Mouse (Mus musculus): ENCODE data around the gene Slc47a2. TPM values are rescaled to one million over a fixed set of nuclear protein-coding genes. Genes with fewer than 3 reads are reported as not detected.

The Slc47a2 gene
- polyA plus RNA-seq, 1 experiment = not detected

DNA sequence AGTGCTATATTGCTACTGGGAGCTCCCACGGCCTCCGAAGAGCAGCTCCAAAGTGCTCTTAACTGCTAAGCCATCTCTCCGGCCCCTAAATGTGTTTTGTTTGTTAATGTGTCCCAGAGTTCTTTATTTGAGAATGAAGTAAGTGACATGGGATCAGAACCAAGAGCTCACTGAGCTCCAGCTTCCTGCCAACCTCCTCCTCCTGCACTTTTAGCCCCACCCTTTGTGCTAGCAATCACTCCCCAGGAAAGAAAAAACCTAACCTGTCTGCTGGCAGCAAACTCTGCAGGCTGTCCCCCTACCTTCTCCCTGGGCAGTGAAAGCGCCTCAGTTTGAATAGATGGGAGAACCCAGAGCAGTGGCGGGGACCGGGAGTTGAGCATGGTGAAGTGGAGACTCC lies 13.5 kb upstream of the Slc47a2 start:
- H3K4me3 ChIP-seq (ENCODE audit: insufficient read depth, low read depth, low read length) = no peak overlapping the region
- H3K27ac ChIP-seq (replicated peaks; ENCODE audit: low read depth, low read length) = no peak overlapping the region
- no peaks in the 10 kb centered on the region for H3K4me1 ChIP-seq (ENCODE audit: control insufficient read depth, insufficient read depth, insufficient read length, low read length)

DNA sequence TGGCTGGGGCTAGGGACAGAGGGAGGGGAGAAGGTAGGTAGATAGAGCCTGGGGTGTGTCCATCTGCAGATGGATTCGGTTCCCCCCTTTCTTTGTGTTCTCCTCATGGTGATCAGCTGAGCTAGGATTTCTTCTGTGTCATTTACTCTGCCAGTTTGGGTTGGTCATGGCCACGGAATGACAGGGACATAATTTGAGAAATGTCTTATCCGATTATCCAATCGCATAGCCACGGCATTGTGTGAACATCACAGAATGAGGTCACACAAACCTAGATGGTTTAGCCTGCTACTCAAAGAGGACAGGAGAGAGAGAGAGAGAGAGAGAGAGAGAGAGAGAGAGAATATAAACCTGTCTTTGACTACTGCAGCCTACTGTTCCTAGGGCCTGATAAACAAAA lies 12.7 kb upstream of the Slc47a2 start:
- H3K4me1 ChIP-seq (ENCODE audit: control insufficient read depth, insufficient read depth, insufficient read length, low read length) = no peaks in the 10 kb centered on the region
- H3K4me3 ChIP-seq (ENCODE audit: insufficient read depth, low read depth, low read length) = no peak overlapping the region
- H3K27ac ChIP-seq (replicated peaks; ENCODE audit: low read depth, low read length) = no peak overlapping the region

DNA sequence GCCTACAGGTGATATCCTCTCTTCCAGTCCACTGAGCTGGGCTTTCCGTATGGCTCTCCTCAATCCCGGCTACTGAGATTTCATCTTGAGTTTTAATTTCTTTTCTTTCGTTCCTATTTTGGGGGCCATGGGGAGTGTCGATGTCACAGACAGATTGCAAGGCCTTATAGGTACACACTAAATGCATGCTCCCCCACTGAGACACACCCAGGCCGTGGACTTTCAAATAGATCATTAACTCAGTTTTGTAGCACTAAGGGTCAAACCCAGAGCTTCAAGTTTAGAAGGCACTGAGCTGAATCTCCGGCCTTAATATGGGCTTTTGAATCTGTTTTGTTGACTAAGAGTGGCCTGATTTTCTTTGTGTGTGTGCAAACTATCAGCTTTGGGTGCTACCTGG lies 11.7 kb upstream of the Slc47a2 start:
- Histone ChIP-seq H3K4me3 (ENCODE audit: insufficient read depth, low read depth, low read length) (no peak overlapping the region), H3K4me1 (ENCODE audit: control insufficient read depth, insufficient read depth, insufficient read length, low read length) (no peaks in the 10 kb centered on the region), H3K27ac (replicated peaks; ENCODE audit: low read depth, low read length) (no peak overlapping the region)

DNA sequence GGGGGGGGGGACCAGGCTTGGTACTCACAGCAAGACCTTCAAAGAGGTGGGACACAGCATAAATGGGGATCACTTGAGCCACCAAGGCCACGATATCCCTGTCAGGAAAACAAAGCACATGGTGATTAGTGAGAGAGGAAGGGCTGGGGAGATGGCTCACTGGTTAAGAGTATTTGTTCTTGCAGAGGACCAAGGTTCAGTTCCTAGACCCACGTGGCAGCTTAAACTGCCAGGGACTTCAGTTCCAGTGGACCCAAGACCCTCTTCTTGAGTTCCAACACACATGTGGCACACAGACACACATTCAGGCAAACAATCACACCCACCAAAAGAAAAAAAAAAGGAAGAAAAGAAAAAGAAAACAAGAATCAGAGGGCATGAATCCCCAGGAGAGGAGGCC lies 10.4 kb upstream of the Slc47a2 start:
- Histone ChIP-seq H3K4me1 (ENCODE audit: control insufficient read depth, insufficient read depth, insufficient read length, low read length) (no peaks in the 10 kb centered on the region), H3K27ac (replicated peaks; ENCODE audit: low read depth, low read length) (no peak overlapping the region), H3K4me3 (ENCODE audit: insufficient read depth, low read depth, low read length) (no peak overlapping the region)

DNA sequence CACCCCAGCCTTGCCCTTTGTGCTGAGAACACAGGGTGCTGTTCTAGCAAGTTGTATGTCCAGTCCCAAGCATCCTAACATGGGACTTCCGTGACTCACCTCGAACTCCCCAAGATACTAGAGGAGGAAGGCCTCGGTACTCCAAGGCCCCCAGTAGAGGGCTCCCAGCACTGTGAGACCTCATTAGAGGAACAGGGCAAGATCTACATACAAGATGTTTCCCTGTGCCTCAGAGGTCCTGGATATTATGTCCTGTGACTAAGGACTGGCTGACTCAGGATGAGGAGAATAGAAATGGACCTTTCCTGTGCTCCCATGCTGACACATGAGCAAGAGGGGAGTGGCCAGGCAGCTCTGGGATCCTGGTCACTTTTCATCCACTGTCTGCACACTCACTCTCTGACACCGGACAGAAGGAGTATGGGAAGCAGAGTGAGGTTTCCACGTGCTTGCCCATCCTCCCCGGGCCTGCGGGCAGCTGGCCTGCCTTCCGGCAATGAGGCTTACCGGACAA lies 9.5 kb upstream of the Slc47a2 start:
- no peak overlapping the region for H3K4me3 ChIP-seq (ENCODE audit: insufficient read depth, low read depth, low read length)
- no peak overlapping the region for H3K27ac ChIP-seq (replicated peaks; ENCODE audit: low read depth, low read length)
- no peaks in the 10 kb centered on the region for H3K4me1 ChIP-seq (ENCODE audit: control insufficient read depth, insufficient read depth, insufficient read length, low read length)

DNA sequence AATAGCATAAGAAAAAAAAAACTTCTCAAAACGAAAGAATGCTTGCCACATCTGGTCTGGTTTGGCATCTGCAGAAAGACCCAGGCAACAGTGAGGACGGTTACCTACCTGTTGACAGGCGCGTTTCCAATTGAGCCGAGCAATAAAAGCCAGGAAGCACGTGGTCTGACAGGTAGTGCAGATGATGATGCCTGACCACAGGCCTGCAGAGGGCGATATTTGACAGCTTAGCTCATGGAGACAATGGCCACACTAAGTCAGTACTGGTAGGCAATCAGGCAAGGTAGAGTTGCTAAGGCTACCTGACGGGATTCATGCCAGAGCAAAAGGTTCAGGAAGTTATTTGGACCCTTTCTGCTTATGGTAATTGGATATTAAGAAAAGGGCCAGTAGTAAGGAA lies 6.7 kb upstream of the Slc47a2 start:
- no peak overlapping the region for H3K27ac ChIP-seq (replicated peaks; ENCODE audit: low read depth, low read length)

DNA sequence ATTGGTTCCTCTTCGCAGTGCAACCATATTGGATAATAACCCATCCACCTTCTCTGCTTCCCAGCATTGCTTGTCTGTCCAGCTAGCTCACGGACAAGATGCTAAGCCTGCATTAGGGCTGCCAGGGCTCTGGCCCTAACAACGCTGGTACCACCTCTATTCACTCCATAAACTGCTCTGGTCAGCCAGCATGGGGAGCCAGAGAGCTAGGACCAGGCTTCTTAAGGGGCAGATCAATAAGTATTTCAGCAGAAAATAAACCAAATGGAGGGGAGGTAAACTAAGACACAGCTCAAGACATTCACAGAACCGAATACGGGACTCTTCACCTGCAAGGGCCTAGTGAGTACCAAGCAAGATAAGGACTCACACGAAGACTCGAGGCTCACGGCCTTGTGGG lies 3.5 kb upstream of the Slc47a2 start:
- Histone ChIP-seq H3K4me1 (ENCODE audit: control insufficient read depth, insufficient read depth, insufficient read length, low read length) (no peaks in the 10 kb centered on the region), H3K27ac (replicated peaks; ENCODE audit: low read depth, low read length) (no peak overlapping the region), H3K4me3 (ENCODE audit: insufficient read depth, low read depth, low read length) (no peak overlapping the region)

More for the DNA sequence above, 6.7 kb upstream of the Slc47a2 start:
- no peak overlapping the region for H3K4me3 ChIP-seq (ENCODE audit: insufficient read depth, low read depth, low read length)
- H3K4me1 ChIP-seq (ENCODE audit: control insufficient read depth, insufficient read depth, insufficient read length, low read length) = no peaks in the 10 kb centered on the region

DNA sequence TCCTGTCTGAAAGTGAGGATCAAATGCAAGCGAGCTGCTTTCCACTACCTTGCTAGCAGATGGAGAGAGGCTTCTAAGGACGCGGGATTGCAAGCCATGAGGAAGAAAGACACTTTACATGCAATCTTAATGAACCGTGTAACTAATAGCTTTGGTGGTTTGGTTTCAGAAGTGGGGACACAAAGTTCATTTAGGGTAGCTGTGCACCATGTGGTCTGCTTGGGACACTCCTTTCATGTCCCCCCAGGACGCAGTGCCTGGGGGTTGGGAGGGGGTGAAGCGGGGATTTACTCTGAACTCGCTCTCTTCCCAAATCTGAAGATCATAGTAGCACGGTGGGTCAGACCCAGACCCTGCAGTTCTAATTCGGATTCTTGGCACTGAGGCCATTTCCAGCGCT lies 689 bp downstream of the Slc47a2 start:
- H3K4me3 ChIP-seq (ENCODE audit: insufficient read depth, low read depth, low read length) = 0 out of 2 replicates have a peak overlapping the region, but pooled peaks have one; percentile 31
- H3K4me1 ChIP-seq (ENCODE audit: control insufficient read depth, insufficient read depth, insufficient read length, low read length) = no peaks in the 10 kb centered on the region
- H3K27ac ChIP-seq (replicated peaks; ENCODE audit: low read depth, low read length) = no peak overlapping the region

DNA sequence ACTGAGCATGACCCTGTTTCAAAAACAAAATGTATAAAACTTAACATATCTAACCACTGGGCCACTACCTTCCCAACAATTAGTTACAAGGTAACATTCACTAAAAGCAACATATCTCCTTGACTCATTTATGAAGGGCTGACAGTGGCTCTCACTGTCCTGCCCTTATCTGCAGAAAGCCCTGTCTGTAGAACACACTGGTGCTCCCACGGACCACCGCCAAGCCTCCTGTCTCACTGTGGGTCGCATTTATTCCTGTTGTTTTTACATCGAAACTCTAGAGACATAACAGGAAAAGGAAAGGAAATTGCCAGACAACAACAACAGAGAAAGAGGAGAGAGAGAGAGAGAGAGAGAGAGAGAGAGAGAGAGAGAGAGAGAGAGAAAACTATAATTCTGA lies 1.4 kb downstream of the Slc47a2 start:
- Histone ChIP-seq H3K27ac (replicated peaks; ENCODE audit: low read depth, low read length) (no peak overlapping the region), H3K4me1 (ENCODE audit: control insufficient read depth, insufficient read depth, insufficient read length, low read length) (no peaks in the 10 kb centered on the region)

DNA sequence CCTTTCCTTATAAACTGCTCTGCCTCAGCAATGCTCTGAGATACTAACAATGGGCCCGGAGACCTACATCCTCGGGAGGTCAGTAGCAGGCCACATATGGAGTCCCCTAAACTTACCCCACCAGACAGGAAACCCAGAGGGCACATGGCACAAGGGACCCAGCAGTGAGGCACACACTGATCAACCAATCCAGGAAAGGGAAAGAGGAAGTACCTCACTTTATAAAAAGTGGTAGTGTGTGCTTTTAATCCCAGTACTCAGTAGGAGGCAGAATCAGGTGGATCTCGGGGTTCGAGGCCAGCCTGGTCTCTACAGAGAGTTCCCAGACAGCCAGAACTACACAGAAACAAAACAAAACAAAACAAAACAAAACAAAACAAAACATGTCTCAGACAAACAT lies 2.3 kb downstream of the Slc47a2 start:
- H3K4me3 ChIP-seq (ENCODE audit: insufficient read depth, low read depth, low read length) = no peak overlapping the region
- no peak overlapping the region for H3K27ac ChIP-seq (replicated peaks; ENCODE audit: low read depth, low read length)
- no peaks in the 10 kb centered on the region for H3K4me1 ChIP-seq (ENCODE audit: control insufficient read depth, insufficient read depth, insufficient read length, low read length)

More for the DNA sequence above, 1.4 kb downstream of the Slc47a2 start:
- H3K4me3 ChIP-seq (ENCODE audit: insufficient read depth, low read depth, low read length) = no peak overlapping the region

DNA sequence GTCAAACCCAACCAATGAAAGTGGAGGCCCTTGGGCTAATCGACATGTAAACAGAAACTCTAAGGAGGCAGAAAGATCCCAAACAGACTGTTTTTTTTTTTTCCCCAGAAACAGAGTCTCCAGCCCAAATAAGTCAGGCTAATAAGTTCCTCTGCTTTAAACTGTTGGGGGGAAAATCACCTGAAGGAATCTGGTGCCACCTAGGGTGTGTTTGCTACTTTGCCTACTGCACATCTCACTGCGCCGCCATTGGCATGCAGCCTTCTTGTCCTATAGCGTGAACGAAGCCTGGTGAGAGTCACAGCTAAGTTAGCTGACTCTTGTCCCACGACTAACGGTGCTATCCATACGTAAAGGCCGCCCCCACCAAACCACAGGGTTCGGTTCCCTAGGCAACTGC lies 5.1 kb downstream of the Slc47a2 start:
- H3K4me3 ChIP-seq (ENCODE audit: insufficient read depth, low read depth, low read length) = no peak overlapping the region
- no peak overlapping the region for H3K27ac ChIP-seq (replicated peaks; ENCODE audit: low read depth, low read length)
- no peaks in the 10 kb centered on the region for H3K4me1 ChIP-seq (ENCODE audit: control insufficient read depth, insufficient read depth, insufficient read length, low read length)

DNA sequence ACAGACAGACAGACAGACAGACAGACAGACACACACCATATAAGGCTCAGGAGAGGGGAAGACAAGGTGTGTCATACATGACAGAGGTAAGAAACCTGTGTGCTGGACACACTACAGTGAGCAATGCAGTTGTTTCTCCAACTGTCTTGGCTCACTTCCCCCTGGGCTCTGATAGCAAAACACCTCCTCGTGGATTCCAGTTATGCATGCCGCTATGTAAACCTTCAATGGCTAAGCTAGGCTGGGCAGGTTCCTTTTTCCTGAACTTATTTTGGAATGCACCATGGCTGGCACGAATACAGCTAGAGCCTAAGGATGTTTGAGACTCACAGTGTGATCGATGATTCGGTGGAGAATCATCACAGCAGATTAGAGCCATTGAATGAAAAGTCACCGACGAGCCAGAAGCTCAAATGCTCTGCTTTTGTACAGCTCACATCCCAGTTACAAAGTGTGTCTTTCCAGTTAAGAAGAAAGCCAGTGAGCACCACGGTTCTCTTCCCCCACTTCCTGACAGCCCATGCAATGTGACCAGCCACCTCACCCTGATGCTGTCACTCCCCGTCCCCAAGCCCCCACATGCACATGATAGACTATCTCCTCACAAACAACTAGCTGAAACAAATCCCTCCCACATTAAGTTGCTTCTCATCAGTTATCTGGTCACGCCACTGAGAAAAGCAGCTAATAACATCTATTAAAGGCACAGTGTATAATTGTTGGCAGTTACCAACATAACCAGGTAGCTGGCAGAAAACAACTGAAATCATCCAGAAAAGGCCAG lies 21.6 kb downstream of the Slc47a2 start:
- H3K4me1 ChIP-seq (ENCODE audit: control insufficient read depth, insufficient read depth, insufficient read length, low read length) = no peaks in the 10 kb centered on the region
- no peak overlapping the region for H3K27ac ChIP-seq (replicated peaks; ENCODE audit: low read depth, low read length)
- no peak overlapping the region for H3K4me3 ChIP-seq (ENCODE audit: insufficient read depth, low read depth, low read length)

DNA sequence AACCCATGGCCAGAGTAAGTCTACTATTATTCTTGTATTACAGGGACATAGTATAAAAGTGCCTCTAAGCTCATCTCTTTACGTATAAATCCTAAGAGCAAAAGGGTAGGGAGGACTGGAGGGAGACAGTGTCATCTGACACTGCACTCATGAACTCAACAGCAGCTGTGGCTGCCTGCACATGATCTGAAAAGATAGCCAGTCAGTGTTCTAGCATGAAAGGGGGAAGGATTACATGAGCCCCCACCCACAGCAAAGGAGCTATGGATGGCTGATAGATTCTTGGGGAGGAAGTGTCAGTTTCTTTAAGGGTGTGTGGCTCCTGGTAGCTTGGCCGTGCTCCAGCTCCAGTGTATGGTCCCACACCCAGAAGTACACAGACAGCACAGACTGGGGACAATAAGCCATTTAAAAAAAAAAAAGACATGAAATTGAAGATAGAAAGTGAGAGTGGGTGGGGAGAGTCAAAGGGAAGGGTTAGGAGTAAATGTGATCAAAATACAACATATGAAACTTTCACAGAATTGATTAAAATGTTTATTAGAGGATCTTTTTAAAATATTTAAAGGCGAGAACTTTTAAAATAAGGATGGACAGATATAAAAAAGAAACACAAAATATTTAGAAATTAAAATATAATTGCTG lies 22.6 kb downstream of the Slc47a2 start:
- Histone ChIP-seq H3K4me1 (ENCODE audit: control insufficient read depth, insufficient read depth, insufficient read length, low read length) (no peaks in the 10 kb centered on the region), H3K4me3 (ENCODE audit: insufficient read depth, low read depth, low read length) (no peak overlapping the region), H3K27ac (replicated peaks; ENCODE audit: low read depth, low read length) (no peak overlapping the region)

DNA sequence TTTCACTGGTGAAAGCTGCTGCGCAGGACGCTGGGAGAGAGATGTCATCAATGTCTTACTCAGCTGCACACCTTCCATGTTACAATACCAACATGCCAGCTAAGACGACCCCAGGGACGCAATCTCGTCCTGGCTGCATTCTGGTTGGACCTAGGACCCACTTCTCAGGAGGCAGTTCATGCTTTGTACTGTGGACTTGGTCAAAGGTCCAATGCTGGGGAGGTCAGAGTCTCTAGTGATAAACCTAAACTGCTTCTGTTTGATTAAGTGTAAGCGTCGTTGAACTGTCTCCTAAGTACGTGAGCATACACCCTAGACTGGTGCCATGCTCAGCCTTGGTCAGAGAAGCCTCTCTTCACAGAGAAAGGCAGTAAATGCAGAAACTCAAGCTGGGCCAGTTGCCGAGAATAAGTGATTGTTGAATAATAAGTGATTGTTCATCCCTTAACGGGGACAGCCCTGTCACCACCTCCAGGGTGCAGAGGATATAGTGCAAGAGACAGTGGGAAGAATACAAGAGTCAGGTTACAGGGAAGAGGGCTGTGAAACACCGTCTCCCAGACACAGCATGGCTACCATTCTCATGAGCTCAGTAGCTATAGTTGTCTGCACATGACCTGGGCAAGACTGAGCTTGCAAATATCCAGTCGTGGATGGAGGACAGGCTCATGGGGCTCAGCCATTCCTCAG lies 23.3 kb downstream of the Slc47a2 start:
- H3K4me3 ChIP-seq (ENCODE audit: insufficient read depth, low read depth, low read length) = no peak overlapping the region
- H3K27ac ChIP-seq (replicated peaks; ENCODE audit: low read depth, low read length) = no peak overlapping the region
- no peaks in the 10 kb centered on the region for H3K4me1 ChIP-seq (ENCODE audit: control insufficient read depth, insufficient read depth, insufficient read length, low read length)

DNA sequence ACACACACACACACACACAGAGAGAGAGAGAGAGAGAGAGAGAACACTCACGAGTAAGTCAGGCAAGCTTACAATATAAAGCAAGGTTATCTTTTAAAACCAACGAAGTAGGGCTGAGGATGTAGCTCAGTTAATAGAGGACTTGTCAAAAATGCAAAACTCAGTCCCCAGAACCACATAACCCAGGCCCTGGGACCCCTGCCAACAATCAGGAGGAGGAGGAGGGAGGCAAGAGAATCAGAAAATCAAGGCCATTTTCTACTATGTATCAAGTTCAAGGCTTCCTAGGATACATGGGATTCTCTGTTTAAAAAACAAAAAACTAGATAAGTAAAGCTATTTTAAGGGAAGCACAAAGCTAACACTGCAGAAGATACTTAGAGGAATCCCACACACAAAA lies 25.8 kb downstream of the Slc47a2 start:
- H3K27ac ChIP-seq (replicated peaks; ENCODE audit: low read depth, low read length) = no peak overlapping the region
- H3K4me3 ChIP-seq (ENCODE audit: insufficient read depth, low read depth, low read length) = no peak overlapping the region
- H3K4me1 ChIP-seq (ENCODE audit: control insufficient read depth, insufficient read depth, insufficient read length, low read length) = no peaks in the 10 kb centered on the region

Measured in brown adipose tissue, adult 24 weeks (tissue).